Mouse (Mus musculus): Measurements from ENCODE around the gene Mthfd1l. TPM values are rescaled to one million over a fixed set of nuclear protein-coding genes. Genes with fewer than 3 reads are reported as not detected.
"Not testable (repeated sequence)": the region's sequence is repeated elsewhere in the genome, so short reads cannot be mapped to it uniquely, and the experiment has no call there.

The Mthfd1l gene
- total RNA-seq, 2 experiments from 2014 or later = 16.1 to 16.9 TPM

- no peak for DNase-seq (ENCODE audit: low spot score in 2 of 2)
Measured at GRCm38 (mm10) chr10:4037066-4037465, 64.1 kb downstream of the Mthfd1l start.

- DNase-seq (ENCODE audit: low spot score in 2 of 2) = no peak
Measured at GRCm38 (mm10) chr10:4038576-4038975, 65.7 kb downstream of the Mthfd1l start.

GRCm38 (mm10) chr10:4041691-4042090, 68.8 kb downstream of the Mthfd1l start:
- DNase-seq (ENCODE audit: low spot score in 2 of 2) = no peak

GRCm38 (mm10) chr10:4044421-4044820, 71.5 kb downstream of the Mthfd1l start:
- DNase-seq (ENCODE audit: low spot score in 2 of 2) = no peak

GRCm38 (mm10) chr10:4046496-4046895, 73.6 kb downstream of the Mthfd1l start:
- DNase-seq (ENCODE audit: low spot score in 2 of 2) = no peak

GRCm38 (mm10) chr10:4047666-4048065, 74.7 kb downstream of the Mthfd1l start:
- DNase-seq (ENCODE audit: low spot score in 2 of 2) = no peak

GRCm38 (mm10) chr10:4050236-4050635, 77.3 kb downstream of the Mthfd1l start:
- no peak for DNase-seq (ENCODE audit: low spot score in 2 of 2)

GRCm38 (mm10) chr10:4052711-4053110, 79.8 kb downstream of the Mthfd1l start:
- no peak for DNase-seq (ENCODE audit: low spot score in 2 of 2)

- DNase-seq (ENCODE audit: low spot score in 2 of 2) = no peak
Measured at GRCm38 (mm10) chr10:4053278-4054061, 80.6 kb downstream of the Mthfd1l start.

GRCm38 (mm10) chr10:4054589-4054988, 81.7 kb downstream of the Mthfd1l start:
- no peak for DNase-seq (ENCODE audit: low spot score in 2 of 2)

GRCm38 (mm10) chr10:4057397-4057796, 84.5 kb downstream of the Mthfd1l start:
- DNase-seq (ENCODE audit: low spot score in 2 of 2) = no peak

GRCm38 (mm10) chr10:4057832-4058231, 84.9 kb downstream of the Mthfd1l start:
- DNase-seq (ENCODE audit: low spot score in 2 of 2) = no peak

GRCm38 (mm10) chr10:4061071-4061987, 88.4 kb downstream of the Mthfd1l start:
- no peak for DNase-seq (ENCODE audit: low spot score in 2 of 2)

- DNase-seq (ENCODE audit: low spot score in 2 of 2) = no peak
Measured at GRCm38 (mm10) chr10:4063537-4063936, 90.6 kb downstream of the Mthfd1l start.

GRCm38 (mm10) chr10:4065295-4066084, 92.6 kb downstream of the Mthfd1l start:
- no peak for DNase-seq (ENCODE audit: low spot score in 2 of 2)

GRCm38 (mm10) chr10:4069258-4069826, 96.4 kb downstream of the Mthfd1l start:
- no peak for DNase-seq (ENCODE audit: low spot score in 2 of 2)

GRCm38 (mm10) chr10:4070061-4070460, 97.1 kb downstream of the Mthfd1l start:
- DNase-seq (ENCODE audit: low spot score in 2 of 2) = no peak

GRCm38 (mm10) chr10:4071069-4071844, 98.3 kb downstream of the Mthfd1l start:
- no peak for DNase-seq (ENCODE audit: low spot score in 2 of 2)

GRCm38 (mm10) chr10:4071845-4072345, 99.0 kb downstream of the Mthfd1l start:
- no peak for DNase-seq (ENCODE audit: low spot score in 2 of 2)

- not testable (repeated sequence) for DNase-seq (ENCODE audit: low spot score in 2 of 2)
Measured at GRCm38 (mm10) chr10:4072491-4072890, 99.6 kb downstream of the Mthfd1l start.

All from adrenal gland, postnatal 4 days (tissue).